Mouse (Mus musculus) kidney, embryonic 16.5 days (tissue): ENCODE measurements at regions not wholly inside any gene's neighbourhood (a gene's known extent, or its start where the extent isn't known, plus 50 kb on each side); places are given as distances from the start of the nearest gene placed in this dataset.

ENCODE experiments used
- ATAC-seq: fragments of 200-750 bp; cut with Nextera tagmentation; 2 replicates; pipeline ENCODE4 v1.8.0; 2017; ENCODE audit warnings: moderate TSS enrichment; ENCODE audit not compliant: low FRiP score, low TSS enrichment
- H3K27ac ChIP-seq: fragments of 300-500 bp; sonication (generic); 2 replicates; pipeline ENCODE4 v1.5.1; 2014; ENCODE audit warnings: low read length
- H3K27me3 ChIP-seq: fragments of 300-500 bp; sonication (generic); 2 replicates; pipeline ENCODE4 v1.6.1; 2014; ENCODE audit warnings: low read length, control low read depth, mixed read lengths; ENCODE audit not compliant: insufficient read depth
- H3K36me3 ChIP-seq: fragments of 300-500 bp; sonication (generic); 2 replicates; pipeline ENCODE4 v1.6.1; 2014; ENCODE audit warnings: low read length, control low read depth, mixed read lengths; ENCODE audit not compliant: insufficient read depth
- H3K4me1 ChIP-seq: fragments of 300-500 bp; sonication (generic); 2 replicates; pipeline ENCODE4 v1.6.1; 2014; ENCODE audit warnings: low read length, control low read depth, mixed read lengths; ENCODE audit not compliant: insufficient read depth
- H3K4me2 ChIP-seq: fragments of 300-500 bp; sonication (generic); replicated peaks from 2 replicates; pipeline ENCODE4 v1.6.1; 2014; ENCODE audit warnings: low read depth, low read length
- H3K4me3 ChIP-seq: fragments of 300-500 bp; sonication (generic); 2 replicates; pipeline ENCODE4 v1.5.1; 2014; ENCODE audit warnings: mild to moderate bottlenecking, low read length
- H3K9ac ChIP-seq: fragments of 300-500 bp; sonication (generic); replicated peaks from 2 replicates; pipeline ENCODE4 v1.6.1; 2014; ENCODE audit warnings: low read length
- H3K9me3 ChIP-seq: fragments of 300-500 bp; sonication (generic); 2 replicates; pipeline ENCODE4 v1.6.1; 2016; ENCODE audit warnings: low read length, control low read depth
- WGBS: fragments of 180-500 bp; shearing (Covaris S2); extraction: QIAGEN DNeasy Blood & Tissue Kit; methylation state at CpG from one replicate; pipeline ENCODE4 v1.1.7; 2014; 5-methylcytosine and 5-hydroxymethylcytosine counted together

DNA sequence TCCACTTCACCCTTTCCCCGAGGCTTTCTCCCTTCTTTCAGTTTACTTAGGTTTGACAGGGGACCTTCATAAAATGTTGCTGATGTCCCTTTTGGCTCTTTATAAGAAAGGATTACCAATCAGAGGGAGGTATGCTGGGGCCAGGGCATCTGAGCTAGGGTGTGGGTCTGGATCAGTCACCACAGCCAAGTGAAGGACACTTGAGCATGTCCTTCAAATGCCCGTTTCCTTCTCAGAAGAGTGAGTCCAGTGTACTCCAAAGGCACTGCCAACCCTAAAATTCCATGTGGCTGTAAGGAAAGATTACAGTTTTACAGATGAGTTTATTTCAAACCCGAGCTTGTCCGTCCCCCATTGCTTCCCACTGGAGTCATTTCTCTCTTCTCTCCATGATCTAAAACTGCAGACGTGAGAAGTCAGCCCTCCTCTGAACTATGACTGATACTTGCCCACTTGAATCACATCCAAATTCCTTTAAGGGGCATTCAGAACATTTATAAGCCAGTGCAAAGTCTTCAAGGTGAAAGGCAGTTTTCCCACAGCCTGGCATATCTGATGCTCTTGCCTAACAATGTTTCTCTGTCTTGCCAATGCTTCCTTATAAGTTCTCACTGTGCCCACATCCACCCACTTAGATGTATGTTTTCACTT lies 321.8 kb upstream of the Fam241a start:
- Histone ChIP-seq H3K9ac (no peak overlapping the region), H3K27ac (no peak overlapping the region), H3K4me3 (no peak overlapping the region), H3K4me1 (0 out of 2 replicates have a peak, but pooled peaks cover 4% of the 10 kb centered on the region), H3K36me3 (no peaks in the 10 kb centered on the region), H3K9me3 (no peaks in the 10 kb centered on the region), H3K4me2 (no peak overlapping the region), H3K27me3 (no peaks in the 10 kb centered on the region)
- WGBS, result 80% methylated on average over 5 of the region's 5 CpGs
- ATAC-seq, result no peak

DNA sequence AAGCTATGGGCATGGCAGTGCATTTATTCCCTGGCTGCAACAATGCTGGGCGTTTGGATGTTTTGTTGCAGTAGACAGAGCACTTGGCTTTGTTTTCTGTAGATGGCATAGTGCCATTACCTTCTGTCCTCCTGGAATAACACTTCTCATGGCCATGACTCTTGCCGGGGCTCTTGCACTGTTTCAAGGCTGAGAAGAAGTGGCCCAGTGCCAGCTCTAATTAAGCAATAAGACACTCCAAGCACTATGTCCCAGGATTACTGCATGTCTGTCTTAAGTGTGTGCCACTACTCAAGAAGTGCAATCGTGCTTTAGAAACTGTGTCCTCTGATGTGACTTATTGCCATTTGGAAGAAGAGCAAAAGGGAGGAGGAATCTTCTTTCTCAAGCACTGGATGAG lies 316.1 kb upstream of the Fam241a start:
- no peak for ATAC-seq
- no peaks in the 10 kb centered on the region for H3K36me3 ChIP-seq
- 44% methylated on average over 3 of the region's 3 CpGs for WGBS
- H3K4me2 ChIP-seq, result no peak overlapping the region
- no peak overlapping the region for H3K4me3 ChIP-seq
- no peak overlapping the region for H3K27ac ChIP-seq
- H3K9me3 ChIP-seq, result no peaks in the 10 kb centered on the region
- H3K4me1 ChIP-seq, result no peaks in the 10 kb centered on the region
- H3K27me3 ChIP-seq, result no peaks in the 10 kb centered on the region
- H3K9ac ChIP-seq, result no peak overlapping the region

DNA sequence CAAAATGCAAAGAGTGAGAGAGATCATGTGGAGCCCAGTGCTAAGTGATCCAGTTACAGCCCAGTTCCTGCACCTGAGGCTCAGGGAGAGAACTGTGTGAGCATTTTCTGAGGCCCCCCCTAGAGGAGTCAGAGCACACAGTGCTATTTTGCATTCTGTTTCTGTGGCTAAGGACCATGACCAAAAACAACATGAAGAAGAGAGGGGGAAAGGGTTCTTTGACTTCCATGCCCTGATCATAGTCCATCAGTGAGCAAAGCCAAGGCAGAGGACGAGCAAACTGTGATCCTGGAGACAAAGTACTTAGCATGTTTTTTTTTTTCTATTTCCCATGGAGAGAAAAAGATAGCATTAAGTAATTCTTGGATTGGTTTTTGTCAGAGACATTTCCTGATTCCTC lies 314.5 kb upstream of the Fam241a start:
- no peak overlapping the region for H3K4me2 ChIP-seq
- no peak for ATAC-seq
- H3K27ac ChIP-seq, result no peak overlapping the region
- no peaks in the 10 kb centered on the region for H3K27me3 ChIP-seq
- no peaks in the 10 kb centered on the region for H3K9me3 ChIP-seq
- H3K9ac ChIP-seq, result no peak overlapping the region
- no peak overlapping the region for H3K4me3 ChIP-seq
- H3K36me3 ChIP-seq, result no peaks in the 10 kb centered on the region
- WGBS, result 29% methylated on average over 1 of the region's 1 CpGs
- no peaks in the 10 kb centered on the region for H3K4me1 ChIP-seq

DNA sequence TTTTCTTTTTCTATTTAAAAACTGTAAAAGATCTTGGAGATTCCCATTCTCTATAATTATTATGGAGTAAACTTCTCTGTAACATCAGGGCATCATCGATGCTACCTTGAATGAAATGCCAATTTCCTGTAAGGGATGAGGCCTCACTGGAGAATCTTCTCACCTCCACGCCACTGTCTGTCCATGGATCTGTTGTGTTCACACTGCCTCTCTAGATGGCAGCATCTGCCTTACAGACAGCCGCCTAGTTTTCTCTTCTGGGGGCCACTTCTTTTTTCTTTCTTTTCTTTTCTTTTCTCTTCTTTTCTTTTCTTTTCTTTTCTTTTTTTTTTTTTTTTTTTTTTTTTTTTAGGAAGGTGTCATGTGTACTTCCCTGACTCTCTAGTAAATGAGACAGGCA lies 310.8 kb upstream of the Fam241a start:
- H3K4me2 ChIP-seq, result no peak overlapping the region
- no peak overlapping the region for H3K27ac ChIP-seq
- no peaks in the 10 kb centered on the region for H3K36me3 ChIP-seq
- no peaks in the 10 kb centered on the region for H3K27me3 ChIP-seq
- no peak overlapping the region for H3K9ac ChIP-seq
- ATAC-seq, result no peak
- WGBS, result 56% methylated on average over 3 of the region's 3 CpGs
- no peaks in the 10 kb centered on the region for H3K4me1 ChIP-seq
- no peak overlapping the region for H3K4me3 ChIP-seq
- H3K9me3 ChIP-seq, result no peaks in the 10 kb centered on the region

DNA sequence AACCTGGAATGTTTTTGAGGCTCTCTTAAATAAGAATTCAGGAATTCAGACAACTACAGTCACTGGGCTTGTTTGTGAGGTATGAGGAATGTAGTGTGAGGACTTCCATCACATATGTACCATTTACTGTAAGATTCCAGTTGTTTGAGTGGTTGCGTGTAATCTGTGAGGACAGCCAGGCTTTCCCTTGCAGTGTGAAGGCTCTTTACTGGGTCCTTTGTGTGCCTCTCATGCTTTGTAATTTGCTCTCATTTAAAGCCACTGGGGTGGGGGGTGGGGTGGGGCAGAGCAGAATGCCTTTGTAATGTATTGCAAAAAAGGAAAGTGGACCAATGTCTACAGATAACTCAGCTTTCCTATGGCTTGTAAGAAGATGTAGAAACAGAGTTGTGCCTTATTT lies 310.4 kb upstream of the Fam241a start:
- H3K4me3 ChIP-seq, result no peak overlapping the region
- H3K4me2 ChIP-seq, result no peak overlapping the region
- H3K36me3 ChIP-seq, result no peaks in the 10 kb centered on the region
- no peaks in the 10 kb centered on the region for H3K27me3 ChIP-seq
- WGBS, result 95% methylated on average over 1 of the region's 1 CpGs
- H3K27ac ChIP-seq, result no peak overlapping the region
- H3K9ac ChIP-seq, result no peak overlapping the region
- no peaks in the 10 kb centered on the region for H3K9me3 ChIP-seq
- no peak for ATAC-seq
- H3K4me1 ChIP-seq, result no peaks in the 10 kb centered on the region

DNA sequence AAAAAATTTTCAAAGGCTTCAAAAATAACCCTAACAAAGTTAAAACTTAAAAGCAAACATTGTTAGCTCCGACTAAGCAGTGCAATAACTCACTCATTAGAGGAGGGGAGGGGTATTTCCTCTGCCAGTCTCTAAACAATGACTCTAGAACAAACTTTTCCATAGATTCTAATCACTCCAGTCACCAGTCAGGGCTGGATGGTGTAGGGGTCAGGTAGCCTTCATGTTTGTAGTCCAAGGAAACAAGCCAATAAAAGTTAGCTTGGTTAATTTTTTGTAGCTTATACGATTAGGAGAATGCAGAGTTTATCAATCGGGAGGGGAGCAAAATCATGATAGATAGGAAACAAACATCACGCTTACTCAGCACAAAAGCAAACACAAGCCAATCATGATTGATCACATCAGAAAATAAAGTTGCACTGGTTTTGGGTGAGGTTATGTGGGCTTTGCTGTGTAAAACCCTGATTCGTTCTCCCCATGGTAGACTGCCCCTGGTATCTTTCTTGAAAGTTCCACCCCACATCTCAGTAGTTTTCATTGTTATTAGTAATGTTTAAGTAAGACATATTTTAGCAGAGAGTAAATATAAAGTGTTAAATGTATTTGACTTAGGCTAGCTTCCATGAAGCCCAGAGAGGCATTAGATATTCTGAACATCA lies 304.6 kb upstream of the Fam241a start:
- H3K27me3 ChIP-seq, result no peaks in the 10 kb centered on the region
- no peaks in the 10 kb centered on the region for H3K9me3 ChIP-seq
- H3K36me3 ChIP-seq, result no peaks in the 10 kb centered on the region
- no peaks in the 10 kb centered on the region for H3K4me1 ChIP-seq
- WGBS, result 54% methylated on average over 5 of the region's 5 CpGs
- H3K4me3 ChIP-seq, result no peak overlapping the region
- H3K27ac ChIP-seq, result no peak overlapping the region
- H3K4me2 ChIP-seq, result no peak overlapping the region
- no peak for ATAC-seq
- H3K9ac ChIP-seq, result no peak overlapping the region

DNA sequence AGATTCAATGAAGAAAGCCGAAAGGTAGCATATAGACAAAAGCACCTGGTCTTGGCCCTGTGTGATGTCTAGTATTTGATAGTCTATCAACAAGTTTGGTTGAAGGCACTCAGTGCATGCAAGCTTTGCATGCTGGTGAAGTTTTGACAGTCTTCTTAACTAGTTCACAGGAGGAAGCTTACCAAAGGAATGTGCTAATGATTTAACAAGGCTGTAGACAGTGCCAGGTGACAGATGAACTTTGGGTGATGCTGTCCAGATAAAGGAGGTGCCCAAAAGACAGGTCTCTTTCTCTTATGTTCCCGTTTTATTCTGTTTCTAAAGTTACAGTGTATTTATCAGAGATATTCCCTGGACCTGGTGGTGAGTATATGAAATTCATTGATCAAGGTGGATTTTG lies 303.3 kb upstream of the Fam241a start:
- ATAC-seq, result no peak
- 92% methylated on average over 2 of the region's 2 CpGs for WGBS
- H3K4me1 ChIP-seq, result no peaks in the 10 kb centered on the region

DNA sequence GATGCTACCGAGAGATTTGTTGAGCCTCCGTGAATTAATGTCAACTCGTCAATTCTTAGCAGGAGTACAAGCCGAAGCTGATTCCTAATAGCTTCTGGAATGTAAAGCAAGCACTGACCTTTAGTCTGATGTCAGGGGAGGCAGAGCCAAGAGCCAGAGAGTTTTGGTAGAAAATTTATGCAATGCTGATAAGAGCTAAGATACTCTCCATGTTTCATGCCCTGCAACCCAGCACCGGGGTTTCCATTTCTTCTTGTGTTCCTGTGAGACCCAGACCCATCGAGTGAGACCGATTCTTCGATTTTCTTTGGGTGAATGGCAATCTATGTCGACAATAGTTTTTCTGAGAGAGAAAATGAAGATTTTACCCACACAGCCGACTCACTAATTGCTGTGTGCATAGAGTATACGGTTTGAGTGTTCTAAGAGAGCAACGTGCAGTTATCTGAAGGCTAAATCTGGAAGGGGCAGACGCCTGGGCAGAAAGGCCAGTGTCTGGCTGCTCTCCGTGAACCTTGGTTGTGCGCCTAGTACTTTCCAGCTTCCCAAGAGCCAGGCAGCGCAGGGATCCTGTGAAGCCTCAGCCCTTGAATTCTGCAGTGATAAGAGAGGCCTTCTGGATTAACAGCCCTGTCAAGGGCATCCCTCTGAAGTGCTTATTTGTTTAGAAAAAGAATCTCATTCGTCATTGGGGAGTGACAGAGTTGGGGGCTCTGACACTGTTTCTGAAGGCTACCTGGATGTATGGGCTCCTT lies 296.1 kb upstream of the Fam241a start:
- WGBS, result 49% methylated on average over 17 of the region's 17 CpGs
- H3K4me3 ChIP-seq, result no peak overlapping the region
- H3K9me3 ChIP-seq, result no peaks in the 10 kb centered on the region
- no peaks in the 10 kb centered on the region for H3K36me3 ChIP-seq
- H3K27me3 ChIP-seq, result no peaks in the 10 kb centered on the region
- ATAC-seq, result no peak
- no peak overlapping the region for H3K4me2 ChIP-seq
- H3K4me1 ChIP-seq, result no peaks in the 10 kb centered on the region
- H3K9ac ChIP-seq, result no peak overlapping the region
- no peak overlapping the region for H3K27ac ChIP-seq

More for the DNA sequence above, 303.3 kb upstream of the Fam241a start:
- Histone ChIP-seq H3K4me3 (no peak overlapping the region), H3K36me3 (no peaks in the 10 kb centered on the region), H3K4me2 (no peak overlapping the region), H3K27ac (no peak overlapping the region), H3K9me3 (no peaks in the 10 kb centered on the region), H3K27me3 (no peaks in the 10 kb centered on the region), H3K9ac (no peak overlapping the region)

DNA sequence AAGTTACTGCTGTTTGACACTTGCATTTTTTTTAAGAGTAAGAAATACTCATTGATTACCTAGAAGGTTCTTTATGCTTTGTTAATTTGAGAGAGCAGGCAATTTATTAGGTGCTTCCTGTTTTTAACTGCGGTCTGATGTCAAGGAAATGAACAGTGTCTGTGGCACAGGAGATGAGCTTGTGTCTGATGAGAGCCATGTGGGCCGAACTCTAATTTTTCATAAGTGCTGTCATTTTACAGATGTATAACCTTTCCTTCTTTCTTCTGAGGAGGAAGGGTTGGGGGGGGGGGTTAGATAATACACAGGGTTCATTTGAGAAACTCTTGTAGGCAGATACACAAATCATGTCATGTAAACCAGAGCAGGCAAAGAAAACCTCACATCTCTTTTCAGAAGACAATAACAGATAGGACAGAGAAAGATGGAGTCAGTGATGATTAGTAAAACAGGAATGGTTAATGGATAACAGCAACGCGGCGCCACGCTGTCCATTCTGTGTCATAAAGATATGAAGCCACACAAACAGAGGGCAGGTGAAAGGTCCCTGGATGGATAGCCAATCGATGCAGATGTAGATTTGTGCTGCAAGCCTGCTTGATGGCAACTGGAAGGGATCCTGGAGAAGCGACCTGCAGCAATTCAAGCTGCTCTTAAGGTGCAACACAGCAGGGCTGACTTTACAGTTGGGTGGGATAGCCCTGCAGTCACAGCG lies 291.4 kb upstream of the Fam241a start:
- Histone ChIP-seq H3K4me1 (no peaks in the 10 kb centered on the region), H3K9me3 (no peaks in the 10 kb centered on the region), H3K4me3 (no peak overlapping the region), H3K36me3 (no peaks in the 10 kb centered on the region), H3K9ac (no peak overlapping the region), H3K27ac (no peak overlapping the region), H3K4me2 (no peak overlapping the region), H3K27me3 (no peaks in the 10 kb centered on the region)
- 61% methylated on average over 9 of the region's 9 CpGs for WGBS
- no peak for ATAC-seq
